Mouse (Mus musculus) lung, postnatal 0 days (tissue): Measurements from ENCODE around the gene Ndufa9. TPM values are rescaled to one million over a fixed set of nuclear protein-coding genes. Genes with fewer than 3 reads are reported as not detected.

Experiments
- ATAC-seq: fragments of 200-750 bp; cut with Nextera tagmentation; 2 replicates; pipeline ENCODE4 v1.8.0; 2017; ENCODE audit warnings: moderate library complexity
- DNase-seq: peaks from one replicate; pipeline ENCODE4 v3.0.0-alpha.2; 2016; ENCODE audit warnings: low spot score
- H3K27ac ChIP-seq: fragments of 300-500 bp; sonication (generic); 2 replicates; pipeline ENCODE4 v1.5.1; 2014; ENCODE audit warnings: antibody characterized with exemption, mild to moderate bottlenecking, low read length, mixed read lengths
- H3K27me3 ChIP-seq: fragments of 300-500 bp; sonication (generic); replicated peaks from 2 replicates; pipeline ENCODE4 v1.6.1; 2014; ENCODE audit warnings: low read length, mixed read lengths; ENCODE audit not compliant: insufficient read depth
- H3K36me3 ChIP-seq: fragments of 300-500 bp; sonication (generic); 2 replicates; pipeline ENCODE4 v1.6.1; 2014; ENCODE audit warnings: low read length, mixed read lengths; ENCODE audit not compliant: insufficient read depth
- H3K4me1 ChIP-seq: fragments of 300-500 bp; sonication (generic); 2 replicates; pipeline ENCODE4 v1.6.1; 2014; ENCODE audit warnings: antibody characterized with exemption, low read depth, low read length, mixed read lengths; ENCODE audit not compliant: insufficient read depth
- H3K4me2 ChIP-seq: fragments of 300-500 bp; sonication (generic); replicated peaks from 2 replicates; pipeline ENCODE4 v1.6.1; 2014; ENCODE audit warnings: low read depth, mild to moderate bottlenecking, low read length, moderate library complexity, mixed read lengths
- H3K4me3 ChIP-seq: fragments of 300-500 bp; sonication (generic); 2 replicates; pipeline ENCODE4 v1.5.1; 2014; ENCODE audit warnings: low read depth, low read length
- H3K9ac ChIP-seq: fragments of 300-500 bp; sonication (generic); replicated peaks from 2 replicates; pipeline ENCODE4 v1.6.1; 2014; ENCODE audit warnings: low read depth, mild to moderate bottlenecking
- H3K9me3 ChIP-seq: fragments of 300-500 bp; sonication (generic); 2 replicates; pipeline ENCODE4 v1.6.1; 2016; ENCODE audit warnings: low read length, mixed read lengths
- CTCF ChIP-seq: IDR thresholded peaks from 2 replicates; pipeline ENCODE4 v1.5.1; 2016; ENCODE audit warnings: antibody characterized with exemption, mild to moderate bottlenecking
- EP300 ChIP-seq: IDR thresholded peaks from 2 replicates; pipeline ENCODE4 v1.6.1; 2016; ENCODE audit warnings: antibody characterized with exemption, mild to moderate bottlenecking, control low read depth
- WGBS: fragments of 180-500 bp; shearing (Covaris S2); extraction: QIAGEN DNeasy Blood & Tissue Kit; methylation state at CpG from one replicate; pipeline ENCODE4 v1.1.7; 2014; 5-methylcytosine and 5-hydroxymethylcytosine counted together
- polyA plus RNA-seq: library from polyadenylated mRNA; unstranded; fragments of >200 nt; fragmentation: Nextera tagmentation; extraction: Ambion mirVana; gene quantifications from 2 replicates; pipeline ENCODE4 v1.2.1, GENCODE M21; 2015

Ndufa9 gene
- 136 and 141 TPM in 2 replicates for polyA plus RNA-seq

DNA sequence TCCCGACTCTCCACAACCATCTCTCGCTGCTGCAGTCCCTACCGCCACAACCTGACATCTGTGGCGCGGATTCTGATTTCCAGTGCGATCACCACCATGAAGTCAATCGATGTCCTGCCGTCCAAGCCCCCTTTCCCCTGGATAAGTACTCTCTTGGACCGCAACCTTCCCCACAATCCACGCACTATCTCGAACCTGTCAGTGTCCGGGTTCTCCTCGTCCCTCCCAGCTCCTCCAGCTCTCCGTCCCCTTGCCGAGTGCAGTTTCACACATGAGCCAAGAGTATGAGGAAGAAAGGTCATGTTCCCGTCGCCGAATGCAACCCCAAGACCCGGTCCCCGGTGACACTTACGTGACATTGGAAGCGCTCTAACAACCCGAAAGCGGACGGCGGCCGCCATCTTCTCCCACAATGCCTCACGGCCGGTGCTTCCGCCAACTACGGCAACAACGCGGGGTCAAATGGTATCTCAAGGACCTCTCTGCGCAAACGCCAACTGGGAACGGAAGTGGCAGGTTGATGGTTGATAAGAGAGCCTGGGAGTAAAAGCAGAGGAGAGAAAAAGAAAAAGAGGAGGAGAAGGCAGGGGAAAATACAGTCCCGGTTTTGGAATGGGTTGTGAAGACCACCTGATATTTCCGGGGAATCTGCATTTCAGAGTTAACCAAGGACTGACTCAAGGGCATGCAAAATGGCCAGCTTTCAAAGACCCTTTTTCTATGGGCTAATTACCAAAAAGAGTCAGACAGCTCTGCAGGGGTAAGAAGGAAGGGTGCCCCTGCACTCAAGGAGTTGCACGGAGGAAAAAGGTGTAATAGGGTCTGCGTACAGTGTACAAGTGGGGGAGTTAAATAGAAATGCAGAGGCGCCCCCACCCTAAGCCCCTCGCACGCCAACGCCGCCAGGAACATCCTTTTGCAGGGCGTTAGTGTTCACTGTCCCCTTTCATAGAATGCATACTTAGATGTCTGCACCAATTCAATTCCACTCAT lies at the start of gene Ndufa9:
TSS of gene Ndufa9 (minus strand) at position 425 of the 993 bp plus-strand sequence.
- TF ChIP-seq CTCF (no peak), EP300 (peak; percentile 66)
- Histone ChIP-seq H3K9me3 (no peaks in the 10 kb centered on the region), H3K27me3 (no peaks in the 10 kb centered on the region), H3K4me1 (peaks cover 15% of the 10 kb centered on the region; the same call in 1 of the 2 replicates), H3K4me2 (peak within 1 kb of the TSS; percentile 71), H3K9ac (peak within 1 kb of the TSS; percentile 88), H3K36me3 (no peaks in the 10 kb centered on the region), H3K4me3 (peak within 1 kb of the TSS; percentile 77), H3K27ac (peak within 1 kb of the TSS; percentile 35; the same call in 1 of the 2 replicates)
- peak; percentile 90 for ATAC-seq
- 7% methylated on average over 46 of the region's 46 CpGs for WGBS
- DNase-seq, result peak; percentile 94

DNA sequence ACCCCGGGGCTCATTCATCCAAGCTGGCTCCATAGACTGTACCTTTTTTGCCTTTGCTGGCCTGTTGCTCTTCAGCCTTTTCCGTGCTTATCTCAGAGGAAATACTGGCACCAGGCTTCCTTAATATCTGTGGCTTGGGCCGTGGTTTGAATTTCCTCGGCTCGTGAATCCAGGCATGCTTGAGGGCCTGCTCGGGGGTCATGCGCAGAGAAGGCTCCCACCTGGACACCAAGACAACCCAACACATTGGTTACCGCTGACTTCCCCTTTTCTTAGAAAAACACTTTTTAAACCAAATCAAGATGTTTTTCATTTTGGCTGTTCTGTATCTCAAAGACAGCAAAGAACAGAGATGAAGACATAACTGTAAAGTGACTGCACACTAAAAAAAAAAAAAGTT lies 28.2 kb upstream of the Ndufa9 start:
- Histone ChIP-seq H3K4me1 (no peaks in the 10 kb centered on the region), H3K9ac (no peak overlapping the region), H3K4me2 (no peak overlapping the region), H3K9me3 (no peaks in the 10 kb centered on the region), H3K36me3 (no peaks in the 10 kb centered on the region), H3K27me3 (no peaks in the 10 kb centered on the region), H3K4me3 (no peak overlapping the region), H3K27ac (no peak overlapping the region)
- DNase-seq (no peak), ATAC-seq (no peak)
- 68% methylated on average over 8 of the region's 8 CpGs for WGBS
- TF ChIP-seq CTCF (no peak), EP300 (no peak)

DNA sequence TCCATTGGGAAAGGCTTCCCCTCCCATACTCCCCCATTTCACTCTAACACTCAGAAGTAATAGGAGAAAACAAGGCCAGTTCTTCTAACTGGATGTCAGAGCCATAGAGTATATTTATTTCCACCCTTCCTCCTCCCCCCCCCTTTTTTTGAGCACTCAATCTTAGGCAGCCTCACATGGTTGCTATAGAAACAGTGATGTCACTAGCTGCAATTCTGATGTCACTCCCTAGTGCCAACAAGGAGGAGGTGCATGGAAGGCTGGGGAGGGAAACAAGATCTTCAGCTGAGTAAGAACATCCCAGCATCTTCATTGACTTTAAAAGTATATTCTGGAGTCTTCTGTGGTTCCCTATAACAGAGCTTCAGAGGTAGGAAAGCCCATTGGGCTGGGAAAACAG lies 3.9 kb upstream of the Ndufa9 start, which contains the start of gene Akap3:
TSS of gene Akap3 (plus strand) at position 218 of the 400 bp plus-strand sequence.
- H3K9ac ChIP-seq, result no peak within 1 kb of the TSS
- H3K4me2 ChIP-seq, result no peak within 1 kb of the TSS
- H3K9me3 ChIP-seq, result no peaks in the 10 kb centered on the region
- H3K27ac ChIP-seq, result no peak within 1 kb of the TSS
- H3K4me1 ChIP-seq, result peaks cover 12% of the 10 kb centered on the region; the same call in 1 of the 2 replicates
- H3K27me3 ChIP-seq, result no peaks in the 10 kb centered on the region
- no peak for TF ChIP-seq CTCF
- H3K36me3 ChIP-seq, result no peaks in the 10 kb centered on the region
- DNase-seq (no peak), ATAC-seq (no peak)
- no peak within 1 kb of the TSS for H3K4me3 ChIP-seq

DNA sequence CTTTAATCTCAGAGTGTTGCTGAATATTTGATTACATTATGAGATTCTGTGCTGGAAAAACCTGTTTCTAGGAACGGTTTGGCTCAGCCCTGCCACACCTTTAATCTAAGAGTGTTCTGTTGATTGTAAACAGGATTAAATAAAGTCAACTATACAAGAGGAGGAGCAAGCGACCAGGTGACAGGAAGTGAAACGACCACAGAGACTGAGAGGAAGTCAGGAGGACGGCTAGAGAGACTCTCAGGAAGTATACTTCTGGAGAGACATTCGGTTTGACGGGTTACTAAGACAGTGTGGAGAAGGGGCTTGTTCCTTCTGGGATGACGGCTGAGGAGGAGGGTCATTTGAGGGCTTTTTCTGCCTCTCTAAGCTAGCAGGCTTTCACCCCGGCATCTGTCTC lies 12.3 kb downstream of the Ndufa9 start:
- TF ChIP-seq CTCF, result no peak
- no peak for TF ChIP-seq EP300
- H3K27me3 ChIP-seq, result no peaks in the 10 kb centered on the region
- H3K27ac ChIP-seq, result no peak overlapping the region
- 68% methylated on average over 8 of the region's 8 CpGs for WGBS
- no peaks in the 10 kb centered on the region for H3K4me1 ChIP-seq
- ATAC-seq (no peak; the same call in 1 of the 2 replicates), DNase-seq (no peak)
- H3K36me3 ChIP-seq, result peaks cover 72% of the 10 kb centered on the region
- H3K4me3 ChIP-seq, result no peak overlapping the region
- no peak overlapping the region for H3K4me2 ChIP-seq
- H3K9me3 ChIP-seq, result no peaks in the 10 kb centered on the region
- no peak overlapping the region for H3K9ac ChIP-seq

DNA sequence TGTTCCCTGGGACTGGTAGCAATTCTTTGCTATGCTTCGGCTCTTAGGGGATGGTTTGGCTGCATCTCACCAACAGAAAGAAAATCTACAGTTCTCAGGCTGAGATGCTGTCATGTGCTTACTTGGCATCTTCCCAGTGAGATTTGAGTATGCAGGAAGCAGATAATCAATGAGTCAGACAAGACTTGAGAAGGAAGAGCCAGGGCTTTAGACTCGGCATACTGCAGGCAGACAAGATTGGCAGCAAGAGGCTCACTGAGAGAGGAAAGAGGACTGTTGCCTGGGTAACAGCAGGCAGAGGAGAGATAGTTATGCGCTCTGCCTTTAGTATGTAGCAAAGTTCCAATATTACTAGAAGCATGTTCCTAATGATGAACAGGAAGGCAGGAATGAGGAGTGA lies 25.8 kb downstream of the Ndufa9 start:
- Histone ChIP-seq H3K27ac (no peak overlapping the region), H3K4me1 (no peaks in the 10 kb centered on the region), H3K4me3 (no peak overlapping the region), H3K27me3 (no peaks in the 10 kb centered on the region), H3K9ac (no peak overlapping the region), H3K36me3 (peaks cover 42% of the 10 kb centered on the region; the same call in 1 of the 2 replicates), H3K4me2 (no peak overlapping the region), H3K9me3 (no peaks in the 10 kb centered on the region)
- 81% methylated on average over 3 of the region's 3 CpGs for WGBS
- DNase-seq (no peak), ATAC-seq (no peak)
- TF ChIP-seq EP300 (no peak), CTCF (no peak)

DNA sequence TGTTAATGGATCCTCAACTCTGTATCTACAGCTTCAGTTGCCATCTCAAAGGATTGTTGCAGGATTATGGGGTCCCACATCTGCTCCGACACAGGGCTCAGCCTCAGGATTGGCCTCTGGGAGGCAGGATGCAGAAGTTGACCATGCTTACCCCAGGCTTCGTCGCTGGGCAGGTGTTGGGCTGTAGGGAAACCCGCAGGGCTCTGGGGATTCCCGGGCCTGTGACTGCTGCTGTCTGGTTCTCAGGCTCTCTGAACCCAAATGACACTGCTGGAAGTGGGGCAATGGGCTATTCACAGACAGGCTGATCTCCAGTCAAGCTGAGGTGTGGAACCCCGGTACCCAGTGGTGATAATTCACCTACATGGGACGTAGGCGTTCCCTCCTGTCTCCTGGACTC lies 32.6 kb downstream of the Ndufa9 start:
- WGBS, result 87% methylated on average over 8 of the region's 8 CpGs
- Histone ChIP-seq H3K9me3 (no peaks in the 10 kb centered on the region), H3K4me1 (no peaks in the 10 kb centered on the region), H3K4me3 (no peak overlapping the region), H3K27me3 (no peaks in the 10 kb centered on the region), H3K9ac (no peak overlapping the region), H3K27ac (no peak overlapping the region), H3K4me2 (no peak overlapping the region), H3K36me3 (peaks cover 11% of the 10 kb centered on the region; the same call in 1 of the 2 replicates)
- TF ChIP-seq EP300 (no peak), CTCF (no peak)
- DNase-seq (no peak), ATAC-seq (no peak)
